Mouse (Mus musculus): ENCODE data around the gene Hmcn1. TPM values are rescaled to one million over a fixed set of nuclear protein-coding genes. Genes with fewer than 3 reads are reported as not detected.

Hmcn1 gene
- polyA plus RNA-seq, 1 experiment from 2014 or later, result 8.9 TPM

DNA sequence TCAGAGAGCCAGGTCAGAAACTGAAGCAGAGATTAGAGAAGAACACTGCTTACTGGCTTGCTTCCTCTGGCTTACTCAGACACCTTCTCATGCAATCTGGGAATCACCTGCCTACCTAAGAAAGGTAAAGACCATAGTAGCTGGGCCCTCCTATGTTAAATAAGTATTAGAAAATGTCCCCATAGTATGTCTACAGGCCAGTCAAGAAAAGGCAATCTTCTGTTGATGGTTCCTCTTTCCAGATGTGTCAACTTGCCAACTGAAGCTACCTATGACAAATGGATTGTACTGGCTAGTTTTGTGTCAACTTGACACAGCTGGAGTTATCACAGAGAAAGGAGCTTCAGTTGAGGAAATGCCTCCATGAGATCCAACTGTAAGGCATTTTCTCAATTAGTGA lies 40.1 kb upstream of the Hmcn1 start:
- Histone ChIP-seq H3K36me3 (ENCODE audit: control insufficient read depth, insufficient read depth, low read length) (no peaks in the 10 kb centered on the region), H3K9me3 (ENCODE audit: control insufficient read depth, low read length) (no peaks in the 10 kb centered on the region), H3K4me1 (ENCODE audit: control insufficient read depth, insufficient read depth, low read length) (no peaks in the 10 kb centered on the region), H3K4me3 (ENCODE audit: low read depth, low read length) (no peak overlapping the region), H3K9ac (ENCODE audit: low read length) (no peak overlapping the region), H3K27ac (ENCODE audit: low read depth, low read length) (no peak overlapping the region), H3K4me2 (ENCODE audit: low read depth) (no peak overlapping the region), H3K27me3 (ENCODE audit: control insufficient read depth, insufficient read depth, low read length) (no peaks in the 10 kb centered on the region)
- no peak for ATAC-seq (ENCODE audit: insufficient read depth, low FRiP score, low TSS enrichment)
- no peak for DNase-seq (ENCODE audit: low spot score)

- Histone ChIP-seq H3K9me3 (ENCODE audit: control insufficient read depth, low read length) (no peaks in the 10 kb centered on the region), H3K27me3 (ENCODE audit: control insufficient read depth, insufficient read depth, low read length) (no peaks in the 10 kb centered on the region), H3K9ac (ENCODE audit: low read length) (no peak overlapping the region), H3K27ac (ENCODE audit: low read depth, low read length) (no peak overlapping the region), H3K4me2 (ENCODE audit: low read depth) (no peak overlapping the region), H3K36me3 (ENCODE audit: control insufficient read depth, insufficient read depth, low read length) (no peaks in the 10 kb centered on the region), H3K4me3 (ENCODE audit: low read depth, low read length) (no peak overlapping the region), H3K4me1 (ENCODE audit: control insufficient read depth, insufficient read depth, low read length) (no peaks in the 10 kb centered on the region)
- ATAC-seq (ENCODE audit: insufficient read depth, low FRiP score, low TSS enrichment) (no peak), DNase-seq (ENCODE audit: low spot score) (no peak)
- 88% methylated on average over 10 of the region's 10 CpGs for WGBS
These were observed 38.3 kb upstream of the Hmcn1 start for GRCm38 (mm10) chr1:151031581-151031980.

GRCm38 (mm10) chr1:151031086-151031485 lies 37.9 kb upstream of the Hmcn1 start:
- ATAC-seq (ENCODE audit: insufficient read depth, low FRiP score, low TSS enrichment) (no peak), DNase-seq (ENCODE audit: low spot score) (no peak)
- no peak overlapping the region for H3K27ac ChIP-seq (ENCODE audit: low read depth, low read length)
- H3K9me3 ChIP-seq (ENCODE audit: control insufficient read depth, low read length), result no peaks in the 10 kb centered on the region
- H3K9ac ChIP-seq (ENCODE audit: low read length), result no peak overlapping the region
- H3K27me3 ChIP-seq (ENCODE audit: control insufficient read depth, insufficient read depth, low read length), result no peaks in the 10 kb centered on the region
- no peak overlapping the region for H3K4me2 ChIP-seq (ENCODE audit: low read depth)
- H3K4me3 ChIP-seq (ENCODE audit: low read depth, low read length), result no peak overlapping the region
- 84% methylated on average over 8 of the region's 8 CpGs for WGBS
- H3K4me1 ChIP-seq (ENCODE audit: control insufficient read depth, insufficient read depth, low read length), result no peaks in the 10 kb centered on the region
- H3K36me3 ChIP-seq (ENCODE audit: control insufficient read depth, insufficient read depth, low read length), result no peaks in the 10 kb centered on the region

GRCm38 (mm10) chr1:151025049-151025773 lies 32.0 kb upstream of the Hmcn1 start:
- no peaks in the 10 kb centered on the region for H3K27me3 ChIP-seq (ENCODE audit: control insufficient read depth, insufficient read depth, low read length)
- no peak overlapping the region for H3K27ac ChIP-seq (ENCODE audit: low read depth, low read length)
- no peak overlapping the region for H3K4me2 ChIP-seq (ENCODE audit: low read depth)
- no peaks in the 10 kb centered on the region for H3K9me3 ChIP-seq (ENCODE audit: control insufficient read depth, low read length)
- no peak overlapping the region for H3K4me3 ChIP-seq (ENCODE audit: low read depth, low read length)
- no peaks in the 10 kb centered on the region for H3K36me3 ChIP-seq (ENCODE audit: control insufficient read depth, insufficient read depth, low read length)
- ATAC-seq (ENCODE audit: insufficient read depth, low FRiP score, low TSS enrichment), result no peak
- H3K9ac ChIP-seq (ENCODE audit: low read length), result no peak overlapping the region
- H3K4me1 ChIP-seq (ENCODE audit: control insufficient read depth, insufficient read depth, low read length), result no peaks in the 10 kb centered on the region
- DNase-seq (ENCODE audit: low spot score), result no peak
- WGBS, result 85% methylated on average over 19 of the region's 19 CpGs

GRCm38 (mm10) chr1:151019273-151019890 lies 26.1 kb upstream of the Hmcn1 start:
- no peaks in the 10 kb centered on the region for H3K27me3 ChIP-seq (ENCODE audit: control insufficient read depth, insufficient read depth, low read length)
- H3K4me1 ChIP-seq (ENCODE audit: control insufficient read depth, insufficient read depth, low read length), result no peaks in the 10 kb centered on the region
- no peaks in the 10 kb centered on the region for H3K36me3 ChIP-seq (ENCODE audit: control insufficient read depth, insufficient read depth, low read length)
- no peak overlapping the region for H3K27ac ChIP-seq (ENCODE audit: low read depth, low read length)
- no peak overlapping the region for H3K9ac ChIP-seq (ENCODE audit: low read length)
- no peak for ATAC-seq (ENCODE audit: insufficient read depth, low FRiP score, low TSS enrichment)
- H3K4me2 ChIP-seq (ENCODE audit: low read depth), result no peak overlapping the region
- no peak overlapping the region for H3K4me3 ChIP-seq (ENCODE audit: low read depth, low read length)
- WGBS, result 82% methylated on average over 2 of the region's 2 CpGs
- no peak for DNase-seq (ENCODE audit: low spot score)
- no peaks in the 10 kb centered on the region for H3K9me3 ChIP-seq (ENCODE audit: control insufficient read depth, low read length)

DNA sequence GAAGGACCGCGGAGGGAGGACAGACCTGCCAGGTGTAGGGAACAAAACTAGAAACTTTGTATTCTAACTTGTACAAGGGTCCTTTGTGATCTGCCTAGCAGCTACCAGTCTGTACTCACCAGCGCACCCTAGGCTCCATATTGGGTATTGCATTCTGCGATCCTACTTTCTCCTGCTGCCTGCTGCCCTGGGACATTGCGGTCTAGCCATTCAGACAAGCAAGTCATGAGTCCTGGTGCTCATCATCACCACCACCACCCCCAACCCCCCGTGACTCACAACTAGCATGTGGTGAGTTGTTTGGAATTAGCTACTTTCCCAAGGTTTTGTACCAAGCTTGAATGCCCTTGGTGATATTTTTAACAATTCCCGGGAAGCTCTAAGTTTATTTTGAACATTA lies 17.8 kb upstream of the Hmcn1 start:
- Histone ChIP-seq H3K4me1 (ENCODE audit: control insufficient read depth, insufficient read depth, low read length) (no peaks in the 10 kb centered on the region), H3K9me3 (ENCODE audit: control insufficient read depth, low read length) (no peaks in the 10 kb centered on the region), H3K9ac (ENCODE audit: low read length) (no peak overlapping the region), H3K36me3 (ENCODE audit: control insufficient read depth, insufficient read depth, low read length) (no peaks in the 10 kb centered on the region), H3K4me2 (ENCODE audit: low read depth) (no peak overlapping the region), H3K27me3 (ENCODE audit: control insufficient read depth, insufficient read depth, low read length) (no peaks in the 10 kb centered on the region), H3K27ac (ENCODE audit: low read depth, low read length) (no peak overlapping the region), H3K4me3 (ENCODE audit: low read depth, low read length) (no peak overlapping the region)
- 28% methylated on average over 7 of the region's 7 CpGs for WGBS
- DNase-seq (ENCODE audit: low spot score) (peak; percentile 75), ATAC-seq (ENCODE audit: insufficient read depth, low FRiP score, low TSS enrichment) (peak; percentile 35; the same call in 1 of the 2 replicates)

DNA sequence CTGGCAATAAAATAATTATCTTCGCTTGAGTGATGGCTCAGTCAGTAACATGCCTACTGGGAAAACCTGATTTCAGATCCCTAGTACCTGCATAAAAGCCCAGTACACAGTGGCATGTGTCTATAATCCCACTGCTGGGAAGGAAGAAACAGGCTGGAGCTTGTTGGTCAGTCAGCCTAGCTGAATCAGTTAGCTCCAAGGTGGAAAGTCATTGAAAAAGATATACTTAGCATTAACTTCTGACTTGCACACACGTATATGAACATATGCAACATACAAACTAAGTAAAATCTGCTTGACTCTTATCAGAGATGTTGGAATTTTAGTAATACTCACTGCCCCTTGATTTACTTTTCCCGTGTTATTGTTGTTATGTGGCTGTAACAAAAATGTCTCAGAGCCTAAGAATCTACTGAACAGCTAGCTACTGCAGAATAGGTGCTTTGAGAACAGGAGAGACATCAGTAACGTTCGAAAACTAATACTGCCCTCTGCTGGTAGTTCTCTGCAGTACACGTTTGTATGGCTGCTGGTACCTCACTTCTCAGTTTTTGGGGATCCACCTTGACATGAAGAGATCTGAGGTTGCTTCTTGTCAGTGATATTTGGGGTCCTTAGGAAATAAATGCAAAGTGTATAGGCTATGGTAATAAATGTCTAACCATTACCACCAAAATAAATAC lies 16.0 kb upstream of the Hmcn1 start:
- ATAC-seq (ENCODE audit: insufficient read depth, low FRiP score, low TSS enrichment), result peak; percentile 71
- 29% methylated on average over 6 of the region's 6 CpGs for WGBS

GRCm38 (mm10) chr1:151007747-151008146 lies 14.5 kb upstream of the Hmcn1 start:
- no peak overlapping the region for H3K27ac ChIP-seq (ENCODE audit: low read depth, low read length)
- ATAC-seq (ENCODE audit: insufficient read depth, low FRiP score, low TSS enrichment), result no peak
- H3K9me3 ChIP-seq (ENCODE audit: control insufficient read depth, low read length), result no peaks in the 10 kb centered on the region
- no peak overlapping the region for H3K4me3 ChIP-seq (ENCODE audit: low read depth, low read length)
- no peak overlapping the region for H3K4me2 ChIP-seq (ENCODE audit: low read depth)
- WGBS, result 69% methylated on average over 4 of the region's 4 CpGs
- H3K4me1 ChIP-seq (ENCODE audit: control insufficient read depth, insufficient read depth, low read length), result no peaks in the 10 kb centered on the region
- H3K27me3 ChIP-seq (ENCODE audit: control insufficient read depth, insufficient read depth, low read length), result no peaks in the 10 kb centered on the region
- DNase-seq (ENCODE audit: low spot score), result no peak
- H3K9ac ChIP-seq (ENCODE audit: low read length), result no peak overlapping the region
- H3K36me3 ChIP-seq (ENCODE audit: control insufficient read depth, insufficient read depth, low read length), result no peaks in the 10 kb centered on the region

More for the DNA sequence above, 16.0 kb upstream of the Hmcn1 start:
- Histone ChIP-seq H3K9ac (ENCODE audit: low read length) (no peak overlapping the region), H3K36me3 (ENCODE audit: control insufficient read depth, insufficient read depth, low read length) (no peaks in the 10 kb centered on the region), H3K4me1 (ENCODE audit: control insufficient read depth, insufficient read depth, low read length) (no peaks in the 10 kb centered on the region), H3K9me3 (ENCODE audit: control insufficient read depth, low read length) (no peaks in the 10 kb centered on the region), H3K27ac (ENCODE audit: low read depth, low read length) (no peak overlapping the region), H3K4me3 (ENCODE audit: low read depth, low read length) (no peak overlapping the region), H3K27me3 (ENCODE audit: control insufficient read depth, insufficient read depth, low read length) (no peaks in the 10 kb centered on the region), H3K4me2 (ENCODE audit: low read depth) (no peak overlapping the region)
- peak; percentile 45 for DNase-seq (ENCODE audit: low spot score)

DNA sequence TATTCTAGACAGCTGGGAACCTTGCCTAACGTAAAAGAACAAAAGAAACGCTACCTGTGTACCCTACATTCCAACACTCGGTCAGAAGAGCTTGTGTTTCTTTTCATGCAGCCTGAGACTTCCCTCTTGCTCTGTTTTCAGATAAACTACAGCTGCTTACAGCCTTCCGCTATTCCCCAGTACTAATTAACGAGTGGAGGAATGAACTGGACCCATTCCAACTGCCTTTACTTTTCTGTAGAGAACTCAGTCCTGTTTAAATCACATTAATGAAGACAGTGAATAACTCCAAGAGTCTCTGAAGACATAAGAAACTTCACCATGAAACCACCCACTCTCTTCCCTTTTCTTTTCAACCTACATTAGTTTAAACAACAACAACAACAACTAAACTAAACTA lies 10.8 kb upstream of the Hmcn1 start:
- Histone ChIP-seq H3K27me3 (ENCODE audit: control insufficient read depth, insufficient read depth, low read length) (no peaks in the 10 kb centered on the region), H3K36me3 (ENCODE audit: control insufficient read depth, insufficient read depth, low read length) (no peaks in the 10 kb centered on the region), H3K9me3 (ENCODE audit: control insufficient read depth, low read length) (no peaks in the 10 kb centered on the region), H3K9ac (ENCODE audit: low read length) (no peak overlapping the region), H3K27ac (ENCODE audit: low read depth, low read length) (no peak overlapping the region), H3K4me3 (ENCODE audit: low read depth, low read length) (no peak overlapping the region), H3K4me2 (ENCODE audit: low read depth) (no peak overlapping the region), H3K4me1 (ENCODE audit: control insufficient read depth, insufficient read depth, low read length) (no peaks in the 10 kb centered on the region)
- DNase-seq (ENCODE audit: low spot score), result no peak
- WGBS, result 85% methylated on average over 5 of the region's 5 CpGs
- ATAC-seq (ENCODE audit: insufficient read depth, low FRiP score, low TSS enrichment), result no peak

All from neural tube, embryonic 11.5 days (tissue).